Mouse (Mus musculus) kidney, postnatal 0 days (tissue): ENCODE data around the gene Tmem258. TPM values are rescaled to one million over a fixed set of nuclear protein-coding genes. Genes with fewer than 3 reads are reported as not detected.
"Not testable (repeated sequence)": the region's sequence is repeated elsewhere in the genome, so short reads cannot be mapped to it uniquely, and the experiment has no call there.

Experiments
- ATAC-seq: fragments of 200-750 bp; cut with Nextera tagmentation; replicated peaks from 2 replicates; pipeline ENCODE4 v1.8.0; 2017; ENCODE audit warnings: low read depth, moderate number of reproducible peaks, moderate TSS enrichment, moderate library complexity; ENCODE audit not compliant: low FRiP score
- DNase-seq: peaks from one replicate; pipeline ENCODE4 v3.0.0-alpha.2; 2016; ENCODE audit warnings: low spot score
- H3K27ac ChIP-seq: fragments of 300-500 bp; sonication (generic); 2 replicates; pipeline ENCODE4 v1.5.1; 2014; ENCODE audit warnings: mild to moderate bottlenecking
- H3K27me3 ChIP-seq: fragments of 300-500 bp; sonication (generic); 2 replicates; pipeline ENCODE4 v1.6.1; 2014; ENCODE audit warnings: low read length, mixed read lengths; ENCODE audit not compliant: insufficient read depth
- H3K36me3 ChIP-seq: fragments of 300-500 bp; sonication (generic); 2 replicates; pipeline ENCODE4 v1.6.1; 2014; ENCODE audit warnings: low read length, mixed read lengths; ENCODE audit not compliant: insufficient read depth
- H3K4me1 ChIP-seq: fragments of 300-500 bp; sonication (generic); replicated peaks from 2 replicates; pipeline ENCODE4 v1.6.1; 2014; ENCODE audit warnings: antibody characterized with exemption, low read length, mixed read lengths; ENCODE audit not compliant: insufficient read depth
- H3K4me2 ChIP-seq: fragments of 300-500 bp; sonication (generic); 2 replicates; pipeline ENCODE4 v1.6.1; 2014; ENCODE audit warnings: mild to moderate bottlenecking, low read length, moderate library complexity, mixed read lengths
- H3K4me3 ChIP-seq: fragments of 300-500 bp; sonication (generic); replicated peaks from 2 replicates; pipeline ENCODE4 v1.5.1; 2014; ENCODE audit warnings: low read depth, low read length
- H3K9ac ChIP-seq: fragments of 300-500 bp; sonication (generic); 2 replicates; pipeline ENCODE4 v1.6.1; 2014; ENCODE audit warnings: low read depth, low read length
- H3K9me3 ChIP-seq: fragments of 300-500 bp; sonication (generic); replicated peaks from 2 replicates; pipeline ENCODE4 v1.6.1; 2016; ENCODE audit warnings: low read length, inconsistent platforms, mixed read lengths
- CTCF ChIP-seq: IDR thresholded peaks from 2 replicates; pipeline ENCODE4 v1.5.1; 2016; ENCODE audit warnings: antibody characterized with exemption, low read depth, mild to moderate bottlenecking, moderate library complexity
- WGBS: fragments of 180-500 bp; shearing (Covaris S2); extraction: QIAGEN DNeasy Blood & Tissue Kit; methylation state at CpG from one replicate; pipeline ENCODE4 v1.1.7; 2014; 5-methylcytosine and 5-hydroxymethylcytosine counted together
- polyA plus RNA-seq: library from polyadenylated mRNA; unstranded; fragments of >200 nt; fragmentation: Nextera tagmentation; extraction: Ambion mirVana; gene quantifications from 2 replicates; pipeline ENCODE4 v1.2.1, GENCODE M21; 2015

The Tmem258 gene
- polyA plus RNA-seq, 1 experiment from 2014 or later, result 460 TPM

DNA sequence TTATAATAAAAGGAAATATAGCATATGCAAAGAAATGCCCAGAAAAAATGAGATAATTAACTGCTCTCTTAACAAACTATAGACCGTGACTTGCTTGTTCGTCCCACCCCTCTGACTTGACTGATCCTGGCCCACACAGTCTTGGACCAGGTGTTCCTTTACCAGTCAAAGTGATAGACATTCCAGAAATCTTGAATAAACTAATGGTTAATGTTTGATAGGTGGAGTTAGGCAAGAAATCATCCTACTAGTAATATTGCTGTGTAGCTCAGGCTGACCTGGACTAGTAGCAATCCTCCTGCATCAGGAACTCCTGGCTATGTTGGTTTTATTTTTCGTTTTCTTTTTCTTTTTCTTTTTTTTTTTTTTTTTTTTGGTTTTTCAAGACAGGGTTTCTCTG lies 35.4 kb upstream of the Tmem258 start:
- no peak overlapping the region for H3K27ac ChIP-seq
- WGBS, result 65% methylated on average over 3 of the region's 3 CpGs
- no peaks in the 10 kb centered on the region for H3K9me3 ChIP-seq
- no peak overlapping the region for H3K4me2 ChIP-seq
- no peaks in the 10 kb centered on the region for H3K36me3 ChIP-seq
- no peak overlapping the region for H3K4me3 ChIP-seq
- H3K27me3 ChIP-seq, result no peaks in the 10 kb centered on the region
- TF ChIP-seq CTCF, result no peak
- H3K9ac ChIP-seq, result no peak overlapping the region
- no peaks in the 10 kb centered on the region for H3K4me1 ChIP-seq
- ATAC-seq, result no peak
- DNase-seq, result no peak

DNA sequence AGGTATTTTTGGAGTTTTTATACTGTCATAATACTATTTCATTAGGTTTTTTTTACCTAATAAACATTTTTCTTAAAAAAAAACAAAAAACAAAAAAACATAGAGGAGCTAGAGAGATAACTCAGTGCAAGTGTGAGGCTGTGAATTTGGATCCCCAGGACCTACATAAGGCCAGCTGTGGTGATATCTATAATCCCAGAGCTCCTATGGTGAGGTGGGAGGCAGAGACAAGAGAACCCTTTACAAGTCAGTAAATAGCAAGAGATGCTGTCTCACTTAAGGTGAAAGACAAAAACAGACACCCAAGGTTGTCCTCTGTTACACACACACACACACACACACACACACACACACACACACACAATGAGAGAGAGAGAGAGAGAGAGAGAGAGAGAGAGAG lies 34.6 kb upstream of the Tmem258 start:
- H3K36me3 ChIP-seq, result no peaks in the 10 kb centered on the region
- no peaks in the 10 kb centered on the region for H3K4me1 ChIP-seq
- H3K9me3 ChIP-seq, result no peaks in the 10 kb centered on the region
- ATAC-seq (no peak), DNase-seq (no peak)
- H3K27ac ChIP-seq, result no peak overlapping the region
- no peak overlapping the region for H3K4me3 ChIP-seq
- TF ChIP-seq CTCF, result no peak
- H3K9ac ChIP-seq, result no peak overlapping the region
- no peaks in the 10 kb centered on the region for H3K27me3 ChIP-seq
- no peak overlapping the region for H3K4me2 ChIP-seq

DNA sequence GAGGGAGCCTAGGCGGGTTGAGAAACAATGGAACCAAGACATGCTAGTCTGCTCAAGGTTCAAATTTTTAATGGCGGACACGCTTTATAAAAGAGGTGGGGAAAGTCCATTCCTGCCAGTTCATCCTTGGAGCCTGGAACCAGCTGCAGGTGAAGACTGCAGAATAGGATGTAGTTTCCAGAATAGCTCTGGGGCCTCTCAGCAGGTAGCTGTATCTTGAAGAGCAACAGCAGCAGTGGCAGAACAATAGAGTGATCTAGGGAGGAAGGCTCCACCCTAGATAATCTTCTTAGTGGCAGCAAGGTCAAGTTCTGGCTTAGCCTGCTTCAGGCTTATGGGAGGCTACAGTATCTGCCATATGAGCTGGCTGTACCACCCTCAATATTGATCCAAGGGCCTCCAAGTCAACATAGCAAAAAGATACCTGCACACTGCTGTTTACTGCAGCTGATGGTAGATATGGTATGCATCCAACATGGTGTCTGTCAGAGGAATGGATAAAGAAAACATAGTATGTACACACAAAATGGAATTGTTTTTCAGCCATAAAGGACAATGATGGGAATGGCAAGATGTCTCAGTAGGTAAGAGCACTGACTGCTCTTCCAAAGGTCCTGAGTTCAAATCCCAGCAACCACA lies 34.0 kb upstream of the Tmem258 start:
- WGBS, result 96% methylated on average over 3 of the region's 3 CpGs

DNA sequence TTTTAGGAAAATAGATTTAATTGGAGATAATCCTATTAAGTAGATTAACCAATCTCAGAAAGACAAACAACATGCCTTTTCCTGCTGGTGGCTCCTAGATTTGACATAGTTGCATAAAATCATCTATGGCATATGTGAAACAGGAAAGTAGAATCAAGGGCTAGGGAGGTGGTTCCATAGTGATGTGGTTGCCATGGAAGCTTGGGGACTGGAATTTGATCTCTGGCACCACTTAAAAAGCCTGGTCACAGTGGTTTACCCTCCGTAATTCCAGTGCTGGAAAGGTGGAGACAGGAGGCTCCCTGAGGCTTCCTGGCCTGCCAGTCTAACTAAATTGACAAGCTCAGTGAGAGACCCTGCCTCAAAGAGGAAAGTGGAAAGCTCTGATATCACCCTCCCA lies 33.3 kb upstream of the Tmem258 start:
- Histone ChIP-seq H3K36me3 (no peaks in the 10 kb centered on the region), H3K9me3 (no peaks in the 10 kb centered on the region), H3K4me1 (no peaks in the 10 kb centered on the region), H3K27ac (no peak overlapping the region), H3K27me3 (no peaks in the 10 kb centered on the region), H3K4me2 (no peak overlapping the region), H3K4me3 (no peak overlapping the region), H3K9ac (no peak overlapping the region)
- TF ChIP-seq CTCF, result no peak
- DNase-seq (no peak), ATAC-seq (no peak)
- 30% methylated on average over 1 of the region's 1 CpGs for WGBS

More for the DNA sequence above, 34.0 kb upstream of the Tmem258 start:
- not testable (repeated sequence) for DNase-seq, H3K27ac ChIP-seq, H3K9me3 ChIP-seq, H3K36me3 ChIP-seq, H3K4me1 ChIP-seq, H3K4me3 ChIP-seq, H3K9ac ChIP-seq, ATAC-seq, H3K27me3 ChIP-seq, H3K4me2 ChIP-seq

DNA sequence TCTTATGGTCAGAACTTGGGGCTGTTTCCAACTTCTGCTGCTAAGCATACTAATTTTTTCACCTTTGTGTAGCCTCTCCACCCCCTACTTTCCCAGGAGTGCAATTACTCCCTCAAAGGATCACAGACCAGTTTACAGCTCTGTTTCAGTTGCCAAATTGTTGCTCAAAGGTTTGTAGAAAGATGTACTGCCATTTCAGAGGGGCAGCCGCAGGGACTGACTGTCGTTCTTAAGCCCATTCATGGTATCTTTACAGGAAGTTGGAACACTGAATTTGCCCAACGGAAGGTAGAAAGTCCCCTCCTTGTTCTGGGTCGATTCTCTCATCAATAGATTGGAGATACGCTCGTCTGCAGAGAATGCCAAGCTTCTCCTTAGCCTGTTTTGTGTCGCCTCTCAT lies 32.5 kb upstream of the Tmem258 start:
- Histone ChIP-seq H3K27ac (no peak overlapping the region), H3K4me1 (no peaks in the 10 kb centered on the region)
- 64% methylated on average over 7 of the region's 7 CpGs for WGBS

DNA sequence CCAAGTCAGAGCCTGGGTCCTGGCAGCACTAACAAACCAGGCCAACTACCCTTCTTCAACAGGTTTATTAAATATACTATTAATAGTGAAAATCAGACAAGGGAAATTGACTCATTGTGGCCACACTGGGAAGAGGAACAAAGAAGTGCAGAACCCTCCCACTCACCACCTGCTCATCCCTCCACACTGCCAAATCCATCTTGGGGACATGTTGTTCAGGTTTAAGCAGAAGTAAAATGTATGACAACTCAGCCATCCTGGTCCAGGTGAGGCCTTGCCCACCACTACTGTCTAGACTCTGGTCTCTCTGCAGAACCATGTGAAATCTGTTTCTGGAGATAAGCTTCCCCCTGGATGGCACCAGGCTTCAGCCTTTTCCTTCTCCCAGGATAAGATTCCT lies 32.0 kb upstream of the Tmem258 start:
- no peak for DNase-seq

More for the DNA sequence above, 32.5 kb upstream of the Tmem258 start:
- ATAC-seq, result no peak
- Histone ChIP-seq H3K36me3 (no peaks in the 10 kb centered on the region), H3K9ac (no peak overlapping the region), H3K4me2 (no peak overlapping the region), H3K9me3 (no peaks in the 10 kb centered on the region), H3K27me3 (no peaks in the 10 kb centered on the region), H3K4me3 (no peak overlapping the region)
- TF ChIP-seq CTCF, result no peak
- DNase-seq, result no peak

DNA sequence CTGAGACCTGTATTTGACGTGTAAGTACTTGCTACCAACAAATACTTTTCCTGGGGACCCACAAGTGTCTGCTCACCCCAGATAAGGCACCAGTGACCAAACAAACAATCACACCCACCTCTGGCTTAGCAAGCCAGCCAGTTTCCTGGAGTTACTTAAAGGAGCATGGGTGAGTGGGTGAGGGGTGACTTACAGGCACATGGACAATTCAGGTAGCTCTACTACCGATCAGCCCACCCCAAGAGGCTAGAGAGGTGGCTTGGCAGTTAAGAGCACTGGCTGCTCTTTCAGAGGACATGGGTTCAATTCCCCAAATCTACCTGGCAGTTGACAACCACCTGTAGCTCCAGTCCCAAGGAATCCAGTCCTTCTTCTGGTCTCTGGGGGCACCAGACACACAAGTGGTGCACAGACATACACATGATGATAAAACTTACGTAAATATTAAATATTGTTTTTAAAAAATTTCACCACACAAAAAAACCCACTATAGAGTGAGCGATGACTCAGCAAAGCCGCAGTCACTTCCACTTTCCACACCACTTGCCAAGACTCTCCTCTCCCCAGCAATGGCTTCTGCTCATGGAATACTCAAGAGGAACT lies 30.6 kb upstream of the Tmem258 start:
- TF ChIP-seq CTCF, result no peak
- DNase-seq (no peak), ATAC-seq (no peak)
- Histone ChIP-seq H3K4me2 (no peak overlapping the region), H3K27ac (no peak overlapping the region), H3K9ac (no peak overlapping the region), H3K27me3 (no peaks in the 10 kb centered on the region), H3K9me3 (no peaks in the 10 kb centered on the region), H3K4me1 (no peaks in the 10 kb centered on the region), H3K36me3 (no peaks in the 10 kb centered on the region), H3K4me3 (no peak overlapping the region)
- 81% methylated on average over 5 of the region's 5 CpGs for WGBS

More for the DNA sequence above, 32.0 kb upstream of the Tmem258 start:
- H3K4me1 ChIP-seq, result no peaks in the 10 kb centered on the region
- no peak overlapping the region for H3K4me2 ChIP-seq
- H3K9ac ChIP-seq, result no peak overlapping the region
- ATAC-seq, result no peak
- no peak overlapping the region for H3K4me3 ChIP-seq
- no peaks in the 10 kb centered on the region for H3K36me3 ChIP-seq
- no peaks in the 10 kb centered on the region for H3K27me3 ChIP-seq
- no peak overlapping the region for H3K27ac ChIP-seq
- TF ChIP-seq CTCF, result no peak
- no peaks in the 10 kb centered on the region for H3K9me3 ChIP-seq
